In genomic region chr1:135585573-135585972, GRCm38 (mm10) we compare ENCODE assay signal across 8 mouse cellular contexts. TPM values are rescaled to one million over a fixed set of nuclear protein-coding genes. Genes with fewer than 3 reads are reported as not detected.
A peak's percentile ranks its signal among the peaks of the same experiment; 100 is the strongest.
DNase-seq lines count a peak whose midpoint lies in the region; ATAC-seq lines count a peak whose summit lies in the region.

No protein-coding gene starts in this region.

- peak overlapping the region; percentile 86 for H3K9ac ChIP-seq in hindbrain, embryonic 16.5 days (ENCODE audit: low read depth, low read length)
- peak overlapping the region; percentile 82 for H3K9ac ChIP-seq in midbrain, embryonic 15.5 days

- WGBS in hindbrain, embryonic 16.5 days: under 1% methylated on average over 19 of the region's 19 CpGs
- 2% methylated on average over 19 of the region's 19 CpGs for WGBS in limb, embryonic 10.5 days
- 0% methylated on average over 17 of the region's 19 CpGs for WGBS in midbrain, embryonic 15.5 days

- ATAC-seq in hindbrain, embryonic 16.5 days: peak; percentile 63
- ATAC-seq in midbrain, embryonic 15.5 days (replicated peaks): peak; percentile 70

- peak; percentile 60 to 80 for DNase-seq in adrenal gland, adult (ENCODE audit: inconsistent age in 2 of 2, low spot score in 1 of 2)
- DNase-seq in adrenal gland, postnatal 4 days (ENCODE audit: low spot score in 2 of 2): no peak
- peak; percentile 89 for DNase-seq in brain, adult 2 months (ENCODE audit: low read depth, low spot score)
- DNase-seq in frontal cortex, postnatal 10 days (ENCODE audit: low spot score in 2 of 2): peak; percentile 78
- DNase-seq in limb, embryonic 10.5 days (ENCODE audit: low spot score): peak; percentile 67
- peak; percentile 42 for DNase-seq in thymus, postnatal 14 days

- H3K9me3 ChIP-seq in hindbrain, embryonic 16.5 days (ENCODE audit: control insufficient read depth, low read length): no peaks in the 10 kb centered on the region
- no peaks in the 10 kb centered on the region for H3K9me3 ChIP-seq in limb, embryonic 10.5 days (replicated peaks)
- no peaks in the 10 kb centered on the region for H3K9me3 ChIP-seq in midbrain, embryonic 15.5 days

- H3K27me3 ChIP-seq in hindbrain, embryonic 16.5 days (replicated peaks; ENCODE audit: control insufficient read depth, insufficient read depth, low read length): no peaks in the 10 kb centered on the region
- no peaks in the 10 kb centered on the region for H3K27me3 ChIP-seq in limb, embryonic 10.5 days (ENCODE audit: low read depth, poor library complexity, severe bottlenecking)
- H3K27me3 ChIP-seq in midbrain, embryonic 15.5 days (replicated peaks): no peaks in the 10 kb centered on the region

- peaks cover 29% of the 10 kb centered on the region for H3K4me1 ChIP-seq in hindbrain, embryonic 16.5 days (ENCODE audit: control insufficient read depth, insufficient read depth, low read depth, low read length)
- peaks cover 66% of the 10 kb centered on the region for H3K4me1 ChIP-seq in limb, embryonic 10.5 days
- H3K4me1 ChIP-seq in midbrain, embryonic 15.5 days: peaks cover 50% of the 10 kb centered on the region

- peak overlapping the region; percentile 79 for H3K4me3 ChIP-seq in hindbrain, embryonic 16.5 days (ENCODE audit: low read length)
- peak overlapping the region; percentile 77 for H3K4me3 ChIP-seq in limb, embryonic 10.5 days
- H3K4me3 ChIP-seq in midbrain, embryonic 15.5 days: peak overlapping the region; percentile 84

- peak overlapping the region; percentile 94 for H3K27ac ChIP-seq in hindbrain, embryonic 16.5 days (ENCODE audit: low read depth, low read length)
- peak overlapping the region; percentile 92 for H3K27ac ChIP-seq in limb, embryonic 10.5 days
- H3K27ac ChIP-seq in midbrain, embryonic 15.5 days: peak overlapping the region; percentile 94

- H3K4me2 ChIP-seq in hindbrain, embryonic 16.5 days (ENCODE audit: low read length): peak overlapping the region; percentile 86
- H3K4me2 ChIP-seq in midbrain, embryonic 15.5 days: peak overlapping the region; percentile 75

- no peaks in the 10 kb centered on the region for H3K36me3 ChIP-seq in hindbrain, embryonic 16.5 days (ENCODE audit: control insufficient read depth, insufficient read depth, low read length)
- H3K36me3 ChIP-seq in limb, embryonic 10.5 days: 0 out of 2 replicates have a peak, but pooled peaks cover 3% of the 10 kb centered on the region
- H3K36me3 ChIP-seq in midbrain, embryonic 15.5 days (replicated peaks): no peaks in the 10 kb centered on the region

RNA-seq across cellular contexts. Expression of gene Nav1, which starts 21.5 kb away (rescaled TPM):
- total RNA-seq in adrenal gland, postnatal 4 days (2021): 10 to 100 TPM; 37.2 to 41.6 TPM
- 48.8 and 50.1 TPM in 2 replicates for polyA plus RNA-seq in hindbrain, embryonic 16.5 days (2015; fragmentation: Nextera tagmentation; extraction: Ambion mirVana)
- polyA plus RNA-seq in limb, embryonic 10.5 days (2016; fragmentation: Nextera tagmentation; extraction: Ambion mirVana): 16.1 and 18.3 TPM in 2 replicates
- polyA plus RNA-seq in midbrain, embryonic 15.5 days (2015; fragmentation: Nextera tagmentation; extraction: Ambion mirVana): 52.6 and 59.4 TPM in 2 replicates

Comparison
In these comparisons a context has a peak if more than half of its experiments do, and no peak if none do; other contexts are left out.
1. DNase-seq: peak in adrenal gland, adult (2 of 2), brain, adult 2 months (single experiment), frontal cortex, postnatal 10 days (2 of 2), limb, embryonic 10.5 days (single experiment) and thymus, postnatal 14 days (single experiment); none in adrenal gland, postnatal 4 days (0 of 2).
2. Peak in every context shown above with its lines, with median percentiles within 50 percentile points of each other: H3K27ac ChIP-seq and H3K4me3 ChIP-seq.